Mouse (Mus musculus): Measurements from ENCODE around the gene Nck2. TPM values are rescaled to one million over a fixed set of nuclear protein-coding genes. Genes with fewer than 3 reads are reported as not detected.
"Not testable (repeated sequence)": the region's sequence is repeated elsewhere in the genome, so short reads cannot be mapped to it uniquely, and the experiment has no call there.

The Nck2 gene
- polyA plus RNA-seq, 1 experiment from 2014 or later: 60.2 TPM

- H3K9me3 ChIP-seq: no peaks in the 10 kb centered on the region
- ATAC-seq (replicated peaks): no peak
- H3K4me3 ChIP-seq: no peak overlapping the region
- no peak overlapping the region for H3K27ac ChIP-seq (replicated peaks)
- no peaks in the 10 kb centered on the region for H3K27me3 ChIP-seq
- no peaks in the 10 kb centered on the region for H3K4me1 ChIP-seq
- no peak overlapping the region for H3K9ac ChIP-seq (replicated peaks)
- no peak overlapping the region for H3K4me2 ChIP-seq (replicated peaks)
- 92% methylated on average over 1 of the region's 1 CpGs for WGBS
- H3K36me3 ChIP-seq: no peaks in the 10 kb centered on the region
Measured at GRCm38 (mm10) chr1:43520216-43520988, 76.0 kb downstream of the Nck2 start.

- no peak overlapping the region for H3K9ac ChIP-seq (replicated peaks)
- no peak for ATAC-seq (replicated peaks)
Measured at GRCm38 (mm10) chr1:43520989-43521371, 76.6 kb downstream of the Nck2 start.

GRCm38 (mm10) chr1:43521512-43521911, 77.1 kb downstream of the Nck2 start:
- H3K27me3 ChIP-seq: no peaks in the 10 kb centered on the region
- no peaks in the 10 kb centered on the region for H3K36me3 ChIP-seq
- H3K4me2 ChIP-seq (replicated peaks): no peak overlapping the region
- H3K9ac ChIP-seq (replicated peaks): no peak overlapping the region
- no peak for ATAC-seq (replicated peaks)
- WGBS: 92% methylated on average over 3 of the region's 3 CpGs
- no peaks in the 10 kb centered on the region for H3K9me3 ChIP-seq
- H3K4me3 ChIP-seq: no peak overlapping the region
- H3K4me1 ChIP-seq: no peaks in the 10 kb centered on the region
- no peak overlapping the region for H3K27ac ChIP-seq (replicated peaks)

More at GRCm38 (mm10) chr1:43520989-43521371, 76.6 kb downstream of the Nck2 start:
- Histone ChIP-seq H3K27ac (replicated peaks) (no peak overlapping the region), H3K27me3 (no peaks in the 10 kb centered on the region), H3K9me3 (no peaks in the 10 kb centered on the region), H3K4me1 (no peaks in the 10 kb centered on the region), H3K4me3 (no peak overlapping the region), H3K36me3 (no peaks in the 10 kb centered on the region), H3K4me2 (replicated peaks) (no peak overlapping the region)
- 92% methylated on average over 3 of the region's 3 CpGs for WGBS

DNA sequence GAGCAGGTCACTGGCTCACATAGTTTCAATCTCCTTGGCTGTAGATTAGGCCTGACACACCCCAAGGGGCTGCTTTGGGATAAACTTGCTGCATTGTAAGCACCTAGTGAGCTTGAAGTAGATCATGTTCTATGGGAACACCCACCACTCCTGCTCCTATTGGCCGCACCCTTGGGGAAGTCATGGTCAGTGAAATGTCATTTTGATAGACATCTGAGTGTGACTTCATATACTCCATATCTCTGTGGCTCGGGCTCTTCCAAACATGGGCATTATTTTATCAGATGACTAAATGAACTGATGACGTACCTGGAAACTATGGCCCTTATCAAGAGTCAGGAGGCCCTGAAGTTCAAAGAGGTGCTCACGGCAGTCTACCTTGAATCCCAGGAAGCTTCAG, 77.6 kb downstream of the Nck2 start:
- Histone ChIP-seq H3K36me3 (no peaks in the 10 kb centered on the region), H3K9ac (replicated peaks) (no peak overlapping the region)
- 98% methylated on average over 4 of the region's 4 CpGs for WGBS

GRCm38 (mm10) chr1:43522976-43523375, 78.6 kb downstream of the Nck2 start:
- Histone ChIP-seq H3K36me3 (no peaks in the 10 kb centered on the region), H3K27me3 (no peaks in the 10 kb centered on the region), H3K4me2 (replicated peaks) (no peak overlapping the region), H3K4me3 (no peak overlapping the region), H3K9ac (replicated peaks) (no peak overlapping the region), H3K27ac (replicated peaks) (peak overlapping the region; percentile 54), H3K9me3 (no peaks in the 10 kb centered on the region), H3K4me1 (no peaks in the 10 kb centered on the region; the same call in 1 of the 2 replicates)
- peak; percentile 37; the same call in 1 of the 2 replicates for ATAC-seq (replicated peaks)
- WGBS: 84% methylated on average over 2 of the region's 2 CpGs

More for the DNA sequence above, 77.6 kb downstream of the Nck2 start:
- ATAC-seq (replicated peaks): no peak
- Histone ChIP-seq H3K27me3 (no peaks in the 10 kb centered on the region), H3K27ac (replicated peaks) (no peak overlapping the region), H3K4me3 (no peak overlapping the region), H3K4me1 (no peaks in the 10 kb centered on the region; the same call in 1 of the 2 replicates), H3K4me2 (replicated peaks) (no peak overlapping the region), H3K9me3 (no peaks in the 10 kb centered on the region)

- H3K4me3 ChIP-seq: no peak overlapping the region
- no peaks in the 10 kb centered on the region for H3K27me3 ChIP-seq
- H3K27ac ChIP-seq (replicated peaks): no peak overlapping the region
- no peaks in the 10 kb centered on the region for H3K36me3 ChIP-seq
- WGBS: 79% methylated on average over 3 of the region's 3 CpGs
- no peaks in the 10 kb centered on the region for H3K9me3 ChIP-seq
- no peak for ATAC-seq (replicated peaks)
- no peak overlapping the region for H3K9ac ChIP-seq (replicated peaks)
- no peak overlapping the region for H3K4me2 ChIP-seq (replicated peaks)
- no peaks in the 10 kb centered on the region; the same call in 1 of the 2 replicates for H3K4me1 ChIP-seq
Measured at GRCm38 (mm10) chr1:43524332-43524731, 80.0 kb downstream of the Nck2 start.

DNA sequence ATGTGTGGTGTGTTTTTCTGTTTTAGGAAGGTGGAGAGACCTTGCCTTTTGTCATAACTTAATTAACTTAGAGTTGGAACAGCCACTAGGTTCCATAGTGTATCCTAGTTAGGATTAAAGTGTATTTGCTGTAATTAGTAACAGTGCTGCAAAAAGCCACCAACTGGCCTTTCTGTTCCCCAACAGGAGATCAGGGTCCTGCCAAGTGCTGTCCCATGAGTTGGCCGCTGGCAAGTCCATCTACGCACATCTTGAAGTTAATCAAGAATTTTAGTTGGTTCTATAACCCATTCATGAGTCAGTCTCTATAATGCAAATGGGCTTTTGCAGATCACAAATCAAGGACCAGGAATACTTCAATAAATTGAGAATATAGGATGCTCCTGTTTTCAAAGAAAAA, 83.9 kb downstream of the Nck2 start:
- H3K36me3 ChIP-seq: no peaks in the 10 kb centered on the region
- H3K27ac ChIP-seq (replicated peaks): no peak overlapping the region
- H3K4me3 ChIP-seq: no peak overlapping the region
- no peaks in the 10 kb centered on the region for H3K9me3 ChIP-seq
- no peak overlapping the region for H3K9ac ChIP-seq (replicated peaks)
- WGBS: 85% methylated on average over 2 of the region's 2 CpGs
- H3K4me1 ChIP-seq: peaks cover 18% of the 10 kb centered on the region
- H3K4me2 ChIP-seq (replicated peaks): no peak overlapping the region
- no peak for ATAC-seq (replicated peaks)
- no peaks in the 10 kb centered on the region for H3K27me3 ChIP-seq

- ATAC-seq (replicated peaks): no peak
- Histone ChIP-seq H3K9ac (replicated peaks) (no peak overlapping the region), H3K27me3 (no peaks in the 10 kb centered on the region), H3K4me1 (peaks cover 18% of the 10 kb centered on the region), H3K27ac (replicated peaks) (no peak overlapping the region), H3K9me3 (no peaks in the 10 kb centered on the region), H3K4me3 (no peak overlapping the region), H3K36me3 (no peaks in the 10 kb centered on the region), H3K4me2 (replicated peaks) (no peak overlapping the region)
- 91% methylated on average over 1 of the region's 1 CpGs for WGBS
Measured at GRCm38 (mm10) chr1:43529086-43529485, 84.7 kb downstream of the Nck2 start.

DNA sequence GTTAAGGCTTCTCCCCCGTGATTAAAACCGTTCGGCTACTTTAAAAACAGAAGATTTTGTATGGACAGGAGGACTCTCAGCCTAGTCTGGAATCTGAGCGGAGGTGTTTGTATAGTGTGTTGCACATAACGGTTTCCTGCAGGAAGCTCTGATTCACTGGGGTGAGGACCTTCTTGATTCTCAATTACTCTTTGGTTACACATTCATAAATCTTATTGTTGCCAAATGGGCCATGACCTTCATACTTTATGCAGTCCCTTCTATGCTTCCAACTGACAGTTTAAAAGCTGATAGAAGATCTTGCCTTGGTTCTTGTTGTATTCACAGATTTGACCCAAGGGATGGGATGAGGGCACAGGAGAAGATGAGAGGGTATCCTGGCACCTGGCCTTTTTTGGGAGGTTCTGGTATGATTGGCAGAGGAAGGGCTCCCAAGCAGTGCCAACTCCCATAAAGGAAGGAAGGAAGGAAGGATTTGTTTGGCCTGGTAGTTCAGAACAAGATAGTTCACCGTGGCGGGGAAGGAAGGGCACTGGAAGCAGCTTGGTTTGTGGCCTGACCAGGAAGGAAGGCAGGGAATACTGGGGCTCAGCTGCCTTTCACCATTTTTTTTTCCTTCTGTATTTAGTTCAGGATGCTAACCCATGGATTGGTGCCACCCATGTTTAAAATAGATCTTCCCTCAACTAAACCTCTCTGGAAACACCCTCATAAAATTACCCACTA, 86.1 kb downstream of the Nck2 start:
- 81% methylated on average over 7 of the region's 7 CpGs for WGBS
- Histone ChIP-seq H3K36me3 (no peaks in the 10 kb centered on the region), H3K27ac (replicated peaks) (peak overlapping the region; percentile 80), H3K4me2 (replicated peaks) (no peak overlapping the region), H3K9ac (replicated peaks) (no peak overlapping the region), H3K27me3 (no peaks in the 10 kb centered on the region), H3K9me3 (no peaks in the 10 kb centered on the region), H3K4me3 (no peak overlapping the region), H3K4me1 (peaks cover 28% of the 10 kb centered on the region)
- no peak for ATAC-seq (replicated peaks)

- Histone ChIP-seq H3K9me3 (no peaks in the 10 kb centered on the region), H3K36me3 (no peaks in the 10 kb centered on the region), H3K27ac (replicated peaks) (peak overlapping the region; percentile 80), H3K4me2 (replicated peaks) (no peak overlapping the region; the same call in 1 of the 2 replicates), H3K9ac (replicated peaks) (no peak overlapping the region), H3K4me1 (peaks cover 30% of the 10 kb centered on the region), H3K27me3 (no peaks in the 10 kb centered on the region), H3K4me3 (no peak overlapping the region)
- 41% methylated on average over 7 of the region's 7 CpGs for WGBS
- ATAC-seq (replicated peaks): peak; percentile 65
Measured at GRCm38 (mm10) chr1:43531307-43531706, 86.9 kb downstream of the Nck2 start.

DNA sequence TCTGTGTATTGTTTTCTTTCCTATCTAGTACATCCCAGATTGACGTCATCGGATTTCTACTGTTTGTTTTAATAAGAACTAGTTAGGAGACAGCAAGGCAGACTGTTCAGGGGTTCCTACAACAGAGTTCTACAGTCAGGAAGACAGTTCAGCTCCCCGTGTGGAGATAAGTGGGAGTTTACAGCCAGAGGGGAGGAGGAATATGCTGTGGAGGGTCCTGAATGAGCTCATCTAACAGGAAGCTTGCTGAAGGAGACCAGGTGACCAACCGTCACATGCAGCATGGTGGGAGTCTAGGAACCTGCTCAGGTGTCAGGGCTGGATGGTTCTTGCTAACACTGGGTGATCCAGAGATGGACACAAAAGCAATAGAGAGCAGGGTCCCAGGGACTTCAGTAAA, 87.9 kb downstream of the Nck2 start:
- Histone ChIP-seq H3K4me1 (peaks cover 30% of the 10 kb centered on the region), H3K4me3 (no peak overlapping the region), H3K4me2 (replicated peaks) (no peak overlapping the region), H3K9me3 (no peaks in the 10 kb centered on the region), H3K9ac (replicated peaks) (no peak overlapping the region), H3K27ac (replicated peaks) (peak overlapping the region; percentile 80), H3K36me3 (no peaks in the 10 kb centered on the region), H3K27me3 (no peaks in the 10 kb centered on the region)
- WGBS: 81% methylated on average over 4 of the region's 4 CpGs
- ATAC-seq (replicated peaks): no peak

DNA sequence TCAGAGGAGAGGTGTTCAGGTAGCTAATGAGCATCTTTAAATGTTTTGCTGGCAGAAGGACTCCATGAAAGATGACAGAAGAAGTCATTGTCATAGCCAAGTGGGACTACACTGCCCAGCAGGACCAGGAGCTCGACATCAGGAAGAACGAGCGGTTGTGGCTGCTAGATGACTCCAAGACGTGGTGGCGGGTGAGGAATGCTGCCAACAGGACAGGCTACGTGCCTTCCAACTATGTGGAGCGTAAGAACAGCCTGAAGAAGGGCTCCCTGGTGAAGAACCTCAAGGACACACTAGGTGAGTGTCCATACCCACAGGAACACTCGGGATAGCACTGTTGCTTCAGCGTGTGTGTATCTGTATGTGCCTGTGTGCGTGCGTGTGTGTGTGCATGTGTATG, 89.1 kb downstream of the Nck2 start:
- peaks cover 31% of the 10 kb centered on the region for H3K4me1 ChIP-seq

More for the DNA sequence above, 89.1 kb downstream of the Nck2 start:
- 86% methylated on average over 11 of the region's 11 CpGs for WGBS
- not testable (repeated sequence) for H3K27ac ChIP-seq (replicated peaks); H3K4me3 ChIP-seq; H3K9ac ChIP-seq (replicated peaks); H3K4me2 ChIP-seq (replicated peaks); ATAC-seq (replicated peaks); H3K9me3 ChIP-seq; H3K36me3 ChIP-seq; H3K27me3 ChIP-seq
